Mouse (Mus musculus) kidney, postnatal 0 days (tissue): ENCODE measurements around the gene Sptbn1. TPM values are rescaled to one million over a fixed set of nuclear protein-coding genes. Genes with fewer than 3 reads are reported as not detected.

Experiments used
- ATAC-seq: fragments of 200-750 bp; cut with Nextera tagmentation; replicated peaks from 2 replicates; pipeline ENCODE4 v1.8.0; 2017; ENCODE audit warnings: low read depth, moderate number of reproducible peaks, moderate TSS enrichment, moderate library complexity; ENCODE audit not compliant: low FRiP score
- DNase-seq: peaks from one replicate; pipeline ENCODE4 v3.0.0-alpha.2; 2016; ENCODE audit warnings: low spot score
- H3K27ac ChIP-seq: fragments of 300-500 bp; sonication (generic); 2 replicates; pipeline ENCODE4 v1.5.1; 2014; ENCODE audit warnings: mild to moderate bottlenecking
- H3K27me3 ChIP-seq: fragments of 300-500 bp; sonication (generic); 2 replicates; pipeline ENCODE4 v1.6.1; 2014; ENCODE audit warnings: low read length, mixed read lengths; ENCODE audit not compliant: insufficient read depth
- H3K36me3 ChIP-seq: fragments of 300-500 bp; sonication (generic); 2 replicates; pipeline ENCODE4 v1.6.1; 2014; ENCODE audit warnings: low read length, mixed read lengths; ENCODE audit not compliant: insufficient read depth
- H3K4me1 ChIP-seq: fragments of 300-500 bp; sonication (generic); replicated peaks from 2 replicates; pipeline ENCODE4 v1.6.1; 2014; ENCODE audit warnings: antibody characterized with exemption, low read length, mixed read lengths; ENCODE audit not compliant: insufficient read depth
- H3K4me2 ChIP-seq: fragments of 300-500 bp; sonication (generic); 2 replicates; pipeline ENCODE4 v1.6.1; 2014; ENCODE audit warnings: mild to moderate bottlenecking, low read length, moderate library complexity, mixed read lengths
- H3K4me3 ChIP-seq: fragments of 300-500 bp; sonication (generic); replicated peaks from 2 replicates; pipeline ENCODE4 v1.5.1; 2014; ENCODE audit warnings: low read depth, low read length
- H3K9ac ChIP-seq: fragments of 300-500 bp; sonication (generic); 2 replicates; pipeline ENCODE4 v1.6.1; 2014; ENCODE audit warnings: low read depth, low read length
- H3K9me3 ChIP-seq: fragments of 300-500 bp; sonication (generic); replicated peaks from 2 replicates; pipeline ENCODE4 v1.6.1; 2016; ENCODE audit warnings: low read length, inconsistent platforms, mixed read lengths
- CTCF ChIP-seq: IDR thresholded peaks from 2 replicates; pipeline ENCODE4 v1.5.1; 2016; ENCODE audit warnings: antibody characterized with exemption, low read depth, mild to moderate bottlenecking, moderate library complexity
- WGBS: fragments of 180-500 bp; shearing (Covaris S2); extraction: QIAGEN DNeasy Blood & Tissue Kit; methylation state at CpG from one replicate; pipeline ENCODE4 v1.1.7; 2014; 5-methylcytosine and 5-hydroxymethylcytosine counted together
- polyA plus RNA-seq: library from polyadenylated mRNA; unstranded; fragments of >200 nt; fragmentation: Nextera tagmentation; extraction: Ambion mirVana; gene quantifications from 2 replicates; pipeline ENCODE4 v1.2.1, GENCODE M21; 2015

The Sptbn1 gene
- polyA plus RNA-seq, 1 experiment from 2014 or later = 119 TPM

- Histone ChIP-seq H3K9me3 (no peaks in the 10 kb centered on the region; the same call in 1 of the 2 replicates), H3K4me2 (peak overlapping the region; percentile 73), H3K27ac (peak overlapping the region; percentile 96), H3K9ac (peak overlapping the region; percentile 97), H3K36me3 (no peaks in the 10 kb centered on the region), H3K4me3 (peak overlapping the region; percentile 98), H3K27me3 (no peaks in the 10 kb centered on the region), H3K4me1 (peaks cover 10% of the 10 kb centered on the region)
- WGBS = 3% methylated on average over 15 of the region's 15 CpGs
- TF ChIP-seq CTCF = no peak
- DNase-seq = peak; percentile 65
- peak; percentile 7; the same call in 1 of the 2 replicates for ATAC-seq
Measured at GRCm38 (mm10) chr11:30268648-30269375, 837 bp upstream of the Sptbn1 start.

DNA sequence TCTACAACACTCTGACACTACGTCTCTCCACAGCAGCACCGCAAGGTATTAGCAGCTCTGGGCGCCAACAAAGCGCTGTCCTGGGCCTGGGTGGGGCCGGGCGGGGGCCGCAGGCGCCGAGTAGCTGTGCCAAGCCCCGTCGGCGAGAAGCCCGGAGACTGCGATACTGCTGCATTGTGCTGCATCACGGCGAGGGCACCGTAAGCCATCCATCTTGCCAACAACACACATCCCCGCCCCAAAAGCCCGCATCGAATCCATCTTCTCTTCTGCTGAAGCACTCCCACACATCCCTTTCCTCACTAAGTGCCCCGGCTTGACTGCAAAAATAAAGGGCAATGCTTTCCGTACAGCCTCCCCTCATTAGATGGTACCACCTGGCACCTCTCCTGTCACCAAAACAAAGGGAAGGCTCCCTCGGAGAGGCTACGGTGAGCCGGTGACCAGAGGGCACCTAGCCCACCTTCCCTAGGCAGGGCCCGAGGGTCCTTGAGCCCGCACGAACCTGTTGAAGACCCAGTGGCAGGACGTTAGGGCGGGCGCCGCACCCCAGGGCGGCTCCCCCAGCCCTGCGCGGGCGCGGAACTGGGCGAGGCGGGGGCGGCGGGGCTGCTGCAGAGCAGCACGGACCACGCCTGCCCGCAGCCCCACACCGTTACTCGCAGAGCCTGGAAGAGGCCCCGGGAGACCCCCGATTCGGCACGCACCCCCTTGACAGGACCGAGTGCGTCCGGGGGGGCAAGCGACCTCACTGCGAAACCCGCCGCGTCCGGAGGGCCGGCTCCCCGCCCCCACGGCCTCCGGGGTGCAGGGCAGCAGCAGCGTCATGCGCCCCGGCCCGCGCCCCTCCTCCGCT is 711 bp downstream of the Sptbn1 start:
- no peaks in the 10 kb centered on the region for H3K36me3 ChIP-seq
- TF ChIP-seq CTCF = no peak
- H3K27ac ChIP-seq = peak overlapping the region; percentile 96
- H3K27me3 ChIP-seq = no peaks in the 10 kb centered on the region
- no peaks in the 10 kb centered on the region; the same call in 1 of the 2 replicates for H3K9me3 ChIP-seq
- ATAC-seq (peak; percentile 71), DNase-seq (peak; percentile 78)
- peak overlapping the region; percentile 98 for H3K4me3 ChIP-seq
- WGBS = under 1% methylated on average over 62 of the region's 69 CpGs
- H3K4me2 ChIP-seq = peak overlapping the region; percentile 73
- H3K4me1 ChIP-seq = peaks cover 14% of the 10 kb centered on the region
- peak overlapping the region; percentile 97 for H3K9ac ChIP-seq

DNA sequence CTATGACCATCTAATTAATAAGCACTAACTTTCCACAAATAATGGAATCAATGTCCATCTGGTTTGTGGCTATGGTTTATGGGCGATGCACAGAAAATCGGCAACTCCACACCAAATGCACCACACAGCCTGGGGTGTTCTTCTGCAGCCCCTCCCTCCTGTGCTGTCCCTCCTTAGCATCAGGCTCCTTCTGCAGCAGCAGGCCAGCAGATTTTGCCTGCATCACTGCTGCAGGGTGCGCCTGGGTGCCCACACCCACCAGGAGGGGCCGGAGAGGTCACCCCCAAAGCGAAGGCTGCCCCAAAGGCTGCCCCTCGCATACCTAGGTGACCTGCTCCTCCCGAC is 1.3 kb downstream of the Sptbn1 start:
- ATAC-seq (no peak; the same call in 1 of the 2 replicates), DNase-seq (no peak)
- H3K36me3 ChIP-seq = no peaks in the 10 kb centered on the region
- peak overlapping the region; percentile 97 for H3K9ac ChIP-seq
- no peaks in the 10 kb centered on the region for H3K9me3 ChIP-seq
- 4% methylated on average over 7 of the region's 7 CpGs for WGBS
- H3K4me1 ChIP-seq = peaks cover 14% of the 10 kb centered on the region
- H3K27ac ChIP-seq = peak overlapping the region; percentile 96
- H3K27me3 ChIP-seq = no peaks in the 10 kb centered on the region
- H3K4me3 ChIP-seq = peak overlapping the region; percentile 98
- peak overlapping the region; percentile 73 for H3K4me2 ChIP-seq
- no peak for TF ChIP-seq CTCF

GRCm38 (mm10) chr11:30265666-30266065 is 2.3 kb downstream of the Sptbn1 start:
- H3K4me1 ChIP-seq = peaks cover 14% of the 10 kb centered on the region
- H3K4me3 ChIP-seq = peak overlapping the region; percentile 98
- no peaks in the 10 kb centered on the region for H3K9me3 ChIP-seq
- ATAC-seq (no peak), DNase-seq (no peak)
- no peak for TF ChIP-seq CTCF
- H3K27me3 ChIP-seq = no peaks in the 10 kb centered on the region
- WGBS = 65% methylated on average over 2 of the region's 2 CpGs
- no peaks in the 10 kb centered on the region for H3K36me3 ChIP-seq
- no peak overlapping the region for H3K27ac ChIP-seq
- H3K9ac ChIP-seq = no peak overlapping the region
- peak overlapping the region; percentile 73 for H3K4me2 ChIP-seq

DNA sequence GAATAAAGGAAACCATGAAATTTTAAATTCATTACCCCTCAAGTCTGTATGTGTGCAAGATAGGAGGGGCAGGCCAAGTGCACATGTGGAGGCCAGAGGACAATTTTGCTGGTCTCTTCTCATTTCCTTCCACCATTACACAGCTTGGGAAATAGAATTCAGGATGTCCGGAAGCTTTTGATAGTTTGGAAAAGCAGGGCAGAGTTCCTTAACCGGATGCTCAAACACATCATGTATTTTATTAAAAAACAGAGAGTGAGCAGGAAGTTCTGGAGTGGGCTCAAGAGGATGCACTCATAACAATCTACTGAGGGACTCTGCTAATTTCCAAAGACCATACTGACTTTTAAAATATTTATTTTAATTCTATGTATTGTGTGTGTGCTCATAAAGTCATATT is 4.3 kb downstream of the Sptbn1 start:
- Histone ChIP-seq H3K9me3 (no peaks in the 10 kb centered on the region), H3K36me3 (no peaks in the 10 kb centered on the region), H3K4me3 (no peak overlapping the region), H3K4me2 (peak overlapping the region; percentile 34; the same call in 1 of the 2 replicates), H3K27ac (peak overlapping the region; percentile 47), H3K9ac (no peak overlapping the region), H3K27me3 (no peaks in the 10 kb centered on the region), H3K4me1 (peaks cover 10% of the 10 kb centered on the region)
- TF ChIP-seq CTCF = no peak
- WGBS = 63% methylated on average over 2 of the region's 2 CpGs
- peak; percentile 51 for DNase-seq
- no peak for ATAC-seq

DNA sequence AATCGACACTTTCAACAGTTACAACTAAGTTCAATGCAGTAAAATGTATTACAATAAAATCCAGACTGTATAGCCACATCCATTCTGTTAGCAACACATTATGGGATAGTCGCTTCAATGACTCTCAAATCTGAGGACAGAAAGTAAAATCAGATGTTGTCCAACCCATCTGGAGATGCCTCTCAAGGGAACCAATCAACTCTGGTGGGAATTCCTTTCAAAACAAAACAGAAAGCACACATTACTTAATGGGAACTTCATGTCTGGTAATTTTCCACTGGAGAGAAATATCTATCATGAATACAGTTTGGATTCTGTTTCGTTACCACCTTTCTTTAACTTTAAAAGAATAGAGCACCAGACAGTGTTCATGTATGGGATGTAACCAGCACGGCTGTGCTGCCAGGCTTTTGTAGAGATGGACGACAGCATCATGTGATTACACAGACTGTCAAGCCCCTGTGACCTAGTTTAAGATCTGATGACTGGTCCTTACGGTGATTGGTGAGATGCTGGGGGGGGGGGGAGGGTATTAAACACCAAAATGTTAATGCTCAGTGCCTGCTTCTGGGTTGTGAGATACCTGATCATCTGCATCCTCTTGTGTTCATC is 9.1 kb downstream of the Sptbn1 start:
- H3K4me3 ChIP-seq = no peak overlapping the region
- no peak overlapping the region for H3K9ac ChIP-seq
- no peak for ATAC-seq
- no peaks in the 10 kb centered on the region for H3K27me3 ChIP-seq
- H3K4me2 ChIP-seq = no peak overlapping the region
- no peak for DNase-seq
- TF ChIP-seq CTCF = no peak
- no peak overlapping the region for H3K27ac ChIP-seq
- H3K9me3 ChIP-seq = no peaks in the 10 kb centered on the region
- H3K4me1 ChIP-seq = peaks cover 12% of the 10 kb centered on the region; the same call in 1 of the 2 replicates
- WGBS = 89% methylated on average over 6 of the region's 6 CpGs
- no peaks in the 10 kb centered on the region for H3K36me3 ChIP-seq
